ENCODE assay signal across 18 mouse cellular contexts in the genomic region with DNA sequence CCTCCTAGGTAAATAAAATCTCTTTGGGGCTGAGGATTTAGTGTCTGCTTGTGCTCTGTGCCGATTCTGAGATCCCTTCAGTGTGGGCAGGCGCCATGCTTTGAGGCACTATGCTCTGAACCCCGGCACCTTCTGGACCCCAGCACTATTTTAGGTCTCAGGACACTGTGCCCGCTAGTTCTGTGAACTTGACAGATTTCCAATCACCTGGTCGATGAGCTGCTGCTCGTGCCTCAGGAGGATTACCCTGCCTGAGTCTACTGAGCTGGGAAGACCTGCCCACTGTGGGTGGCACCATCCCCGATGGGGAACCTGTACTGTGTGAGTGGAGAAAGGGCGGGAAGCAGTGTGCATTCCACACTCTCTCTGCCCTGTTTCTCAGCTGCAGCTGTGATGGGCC. TPM values are rescaled to one million over a fixed set of nuclear protein-coding genes. Genes with fewer than 3 reads are reported as not detected.
A peak's percentile ranks its signal among the peaks of the same experiment; 100 is the strongest.
DNase-seq lines count a peak whose midpoint lies in the region; ATAC-seq lines count a peak whose summit lies in the region.
"Had no signal": no experiment of that assay in that cellular context is flagged by ENCODE, and none has a peak within 500 bp of the region (broad histone marks: within the 10 kb centered on the region; RNA-seq: fewer than 3 reads in every experiment).

No protein-coding gene starts in this region.

- WGBS in kidney, embryonic 16.5 days, result 75% methylated on average over 8 of the region's 8 CpGs
- WGBS in embryonic facial prominence, embryonic 10.5 days, result 79% methylated on average over 8 of the region's 8 CpGs
- 74% methylated on average over 8 of the region's 8 CpGs for WGBS in limb, embryonic 15.5 days

- H3K27ac ChIP-seq in kidney, embryonic 16.5 days (ENCODE audit: low read length), result peak overlapping the region; percentile 100
- H3K27ac ChIP-seq in embryonic facial prominence, embryonic 10.5 days (replicated peaks), result peak overlapping the region; percentile 99
- H3K27ac ChIP-seq in limb, embryonic 15.5 days, result peak overlapping the region; percentile 100
- H3K27ac ChIP-seq: macrophage had no signal

- no peak for ATAC-seq in kidney, embryonic 16.5 days (ENCODE audit: low FRiP score, low TSS enrichment)
- ATAC-seq in limb, embryonic 15.5 days (ENCODE audit: insufficient number of reproducible peaks, low FRiP score, low TSS enrichment, low read depth), result no peak
- no peak for ATAC-seq in monocyte, adult 5-6 weeks (replicated peaks; ENCODE audit: insufficient number of reproducible peaks, low FRiP score, low TSS enrichment, poor library complexity, severe bottlenecking)
- ATAC-seq: forebrain, embryonic 14.5 days had no signal

- no peaks in the 10 kb centered on the region for H3K9me3 ChIP-seq in kidney, embryonic 16.5 days (ENCODE audit: low read length)
- H3K9me3 ChIP-seq in embryonic facial prominence, embryonic 10.5 days, result no peaks in the 10 kb centered on the region
- no peaks in the 10 kb centered on the region for H3K9me3 ChIP-seq in limb, embryonic 15.5 days

- no peak overlapping the region for H3K4me2 ChIP-seq in kidney, embryonic 16.5 days (replicated peaks; ENCODE audit: low read depth, low read length)
- no peak overlapping the region for H3K4me2 ChIP-seq in limb, embryonic 15.5 days

- no peak overlapping the region for H3K4me3 ChIP-seq in kidney, embryonic 16.5 days (ENCODE audit: low read length)
- H3K4me3 ChIP-seq in embryonic facial prominence, embryonic 10.5 days, result no peak overlapping the region
- H3K4me3 ChIP-seq in limb, embryonic 15.5 days, result no peak overlapping the region

- no peaks in the 10 kb centered on the region; the same call in 1 of the 2 replicates for H3K36me3 ChIP-seq in kidney, embryonic 16.5 days (ENCODE audit: insufficient read depth, low read length)
- H3K36me3 ChIP-seq in embryonic facial prominence, embryonic 10.5 days (replicated peaks), result peaks cover 6% of the 10 kb centered on the region
- peaks cover 2% of the 10 kb centered on the region for H3K36me3 ChIP-seq in limb, embryonic 15.5 days

- H3K4me1 ChIP-seq in kidney, embryonic 16.5 days (ENCODE audit: insufficient read depth, low read length), result peaks cover 34% of the 10 kb centered on the region
- peaks cover 52% of the 10 kb centered on the region for H3K4me1 ChIP-seq in embryonic facial prominence, embryonic 10.5 days
- peaks cover 35% of the 10 kb centered on the region for H3K4me1 ChIP-seq in limb, embryonic 15.5 days

- peak overlapping the region; percentile 45; the same call in 1 of the 2 replicates for H3K9ac ChIP-seq in kidney, embryonic 16.5 days (replicated peaks; ENCODE audit: low read length)
- no peak overlapping the region for H3K9ac ChIP-seq in limb, embryonic 15.5 days

- DNase-seq in cerebellum, adult 9-11 months, result peak; percentile 60
- DNase-seq in cerebellum, adult 11-12 months, result no peak
- DNase-seq in kidney, postnatal 36 days, result no peak
- DNase-seq in embryonic facial prominence, embryonic 10.5 days (ENCODE audit: low spot score), result no peak
- DNase-seq in adrenal gland, adult 18-20 months (ENCODE audit: low spot score in 2 of 2), result no peak
- DNase-seq: adrenal gland, postnatal 36 days; cerebellum, adult 11 months; gastrocnemius, postnatal 14 days; right cerebral cortex, adult 18-20 months; thymus, postnatal 36 days had no signal

- H3K27me3 ChIP-seq in kidney, embryonic 16.5 days (ENCODE audit: insufficient read depth, low read length), result no peaks in the 10 kb centered on the region
- peaks cover 6% of the 10 kb centered on the region for H3K27me3 ChIP-seq in embryonic facial prominence, embryonic 10.5 days (replicated peaks; ENCODE audit: low read depth, poor library complexity, severe bottlenecking)
- H3K27me3 ChIP-seq in limb, embryonic 15.5 days, result no peaks in the 10 kb centered on the region

RNA-seq across cellular contexts. Expression of a gene that starts 2.0 kb away (rescaled TPM):
- 54.7 and 61.9 TPM in 2 replicates for polyA plus RNA-seq in kidney, embryonic 16.5 days (2015; fragmentation: Nextera tagmentation; extraction: Ambion mirVana)
- polyA plus RNA-seq in embryonic facial prominence, embryonic 10.5 days (2016; fragmentation: Nextera tagmentation; extraction: Ambion mirVana), result 52.0 and 53.5 TPM in 2 replicates
- 53.2 and 54.4 TPM in 2 replicates for polyA plus RNA-seq in limb, embryonic 15.5 days (2015; fragmentation: Nextera tagmentation; extraction: Ambion mirVana)
- total RNA-seq in adrenal gland, adult 18-20 months (2021), result 10 to 100 TPM; 55.2 to 57.2 TPM
- total RNA-seq in monocyte, adult 5-6 weeks (2017), result 18.3 to 37.9 TPM (median 20.8 TPM) in 3 replicates

RNA-seq across cellular contexts. Expression of a gene that starts 19.7 kb away (rescaled TPM):
- 0.54 and 0.77 TPM in 2 replicates for polyA plus RNA-seq in kidney, embryonic 16.5 days (2015; fragmentation: Nextera tagmentation; extraction: Ambion mirVana)
- not detected in 2 replicates for polyA plus RNA-seq in embryonic facial prominence, embryonic 10.5 days (2016; fragmentation: Nextera tagmentation; extraction: Ambion mirVana)
- polyA plus RNA-seq in limb, embryonic 15.5 days (2015; fragmentation: Nextera tagmentation; extraction: Ambion mirVana), result 0.65 and 0.73 TPM in 2 replicates
- total RNA-seq in adrenal gland, adult 18-20 months (2021), result under 1 TPM in 1 of 2 experiments, not detected in 1; 0.54 TPM
- not detected in 3 replicates for total RNA-seq in monocyte, adult 5-6 weeks (2017)
- total RNA-seq: gastrocnemius, postnatal 14 days; layer of hippocampus, adult 18-20 months had no signal
- polyA plus RNA-seq: forebrain, embryonic 14.5 days; limb, embryonic 11.5 days; macrophage had no signal

RNA-seq across cellular contexts. Expression of a gene that starts 24.5 kb away (rescaled TPM):
- 0.37 and 0.70 TPM in 2 replicates for polyA plus RNA-seq in kidney, embryonic 16.5 days (2015; fragmentation: Nextera tagmentation; extraction: Ambion mirVana)
- 0.34 and 0.74 TPM in 2 replicates for polyA plus RNA-seq in embryonic facial prominence, embryonic 10.5 days (2016; fragmentation: Nextera tagmentation; extraction: Ambion mirVana)
- 0.50 and 0.65 TPM in 2 replicates for polyA plus RNA-seq in limb, embryonic 15.5 days (2015; fragmentation: Nextera tagmentation; extraction: Ambion mirVana)
- not detected for total RNA-seq in adrenal gland, adult 18-20 months (2021)
- 1.7 to 3.9 TPM (median 1.9 TPM) in 3 replicates for total RNA-seq in monocyte, adult 5-6 weeks (2017)
- total RNA-seq: adrenal gland, postnatal 36 days; ES-E14; gastrocnemius, postnatal 14 days had no signal
- polyA plus RNA-seq: forebrain, embryonic 14.5 days; macrophage had no signal

RNA-seq across cellular contexts. Expression of a gene that starts 24.6 kb away (rescaled TPM):
- polyA plus RNA-seq in kidney, embryonic 16.5 days (2015; fragmentation: Nextera tagmentation; extraction: Ambion mirVana), result 33.1 and 41.0 TPM in 2 replicates
- 35.6 and 36.1 TPM in 2 replicates for polyA plus RNA-seq in embryonic facial prominence, embryonic 10.5 days (2016; fragmentation: Nextera tagmentation; extraction: Ambion mirVana)
- polyA plus RNA-seq in limb, embryonic 15.5 days (2015; fragmentation: Nextera tagmentation; extraction: Ambion mirVana), result 55.2 and 61.1 TPM in 2 replicates
- total RNA-seq in adrenal gland, adult 18-20 months (2021), result 1 to 10 TPM; 4.1 to 6.5 TPM
- total RNA-seq in monocyte, adult 5-6 weeks (2017), result 18.5 to 41.3 TPM (median 19.2 TPM) in 3 replicates

RNA-seq across cellular contexts. Expression of a gene that starts 32.6 kb away (rescaled TPM):
- polyA plus RNA-seq in kidney, embryonic 16.5 days (2015; fragmentation: Nextera tagmentation; extraction: Ambion mirVana), result 58.5 and 59.7 TPM in 2 replicates
- polyA plus RNA-seq in embryonic facial prominence, embryonic 10.5 days (2016; fragmentation: Nextera tagmentation; extraction: Ambion mirVana), result 19.9 and 20.8 TPM in 2 replicates
- polyA plus RNA-seq in limb, embryonic 15.5 days (2015; fragmentation: Nextera tagmentation; extraction: Ambion mirVana), result 26.5 and 30.0 TPM in 2 replicates
- total RNA-seq in adrenal gland, adult 18-20 months (2021), result 10 to 100 TPM; 36.2 to 53.1 TPM
- 0.29 to 1.2 TPM (median 0.75 TPM) in 3 replicates for total RNA-seq in monocyte, adult 5-6 weeks (2017)
- polyA plus RNA-seq: macrophage had no signal
